Mouse (Mus musculus) right cerebral cortex, postnatal 36 days (tissue): Measurements from ENCODE around the gene 9930111J21Rik2.
"Not testable (repeated sequence)": the region's sequence is repeated elsewhere in the genome, so short reads cannot be mapped to it uniquely, and the experiment has no call there.

Experiments used
- DNase-seq, 2 experiments: peaks; one replicate each; pipeline ENCODE4 v3.0.0; 2022; ENCODE audit warnings: low spot score in 2 of 2, mixed read lengths in 1 of 2

The 9930111J21Rik2 gene

GRCm38 (mm10) chr11:48978240-48978939, 72.7 kb downstream of the 9930111J21Rik2 start, which contains the start of gene Olfr56:
TSS of gene Olfr56 (plus strand) at chr11:48978889.
- not testable (repeated sequence) for DNase-seq

- DNase-seq = not testable (repeated sequence)
Observed at GRCm38 (mm10) chr11:48974686-48975085, 76.4 kb downstream of the 9930111J21Rik2 start.
